Mouse (Mus musculus): ENCODE data around the gene Gm3424. TPM values are rescaled to one million over a fixed set of nuclear protein-coding genes. Genes with fewer than 3 reads are reported as not detected.
"Not testable (repeated sequence)": the region's sequence is repeated elsewhere in the genome, so short reads cannot be mapped to it uniquely, and the experiment has no call there.

The Gm3424 gene
- not detected in 2 replicates for polyA plus RNA-seq (2016; fragmentation: Nextera tagmentation; extraction: Ambion mirVana)

DNA sequence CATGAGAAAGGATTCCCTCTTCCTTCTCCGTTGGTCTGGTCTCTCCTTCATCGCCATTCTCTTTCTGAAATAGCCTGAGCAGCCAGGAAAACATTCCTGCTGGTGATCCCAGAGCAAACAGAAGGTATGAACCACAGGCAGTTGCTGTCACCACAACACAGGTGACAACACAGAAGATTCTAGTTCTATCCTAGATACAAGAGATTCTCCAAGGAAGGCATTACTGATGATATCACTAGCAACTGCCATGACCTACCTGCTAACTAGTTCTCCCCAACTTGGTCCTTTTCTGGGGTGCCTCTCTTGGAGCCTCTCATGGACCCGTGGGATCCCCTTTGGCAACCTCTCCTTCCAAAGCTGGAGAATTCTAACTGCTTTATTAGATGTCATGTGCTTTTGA is at the start of gene Gm3424:
Gm3424 (minus strand) TSS at position 101 of the 400 bp plus-strand sequence.
- not testable (repeated sequence) for H3K4me3 ChIP-seq; H3K27ac ChIP-seq; H3K27me3 ChIP-seq (ENCODE audit: low read depth, poor library complexity, severe bottlenecking); H3K4me1 ChIP-seq; H3K9me3 ChIP-seq (replicated peaks); H3K36me3 ChIP-seq; DNase-seq (ENCODE audit: low spot score)
- no CpG with 5 or more reads among the region's 3 CpGs for WGBS

DNA sequence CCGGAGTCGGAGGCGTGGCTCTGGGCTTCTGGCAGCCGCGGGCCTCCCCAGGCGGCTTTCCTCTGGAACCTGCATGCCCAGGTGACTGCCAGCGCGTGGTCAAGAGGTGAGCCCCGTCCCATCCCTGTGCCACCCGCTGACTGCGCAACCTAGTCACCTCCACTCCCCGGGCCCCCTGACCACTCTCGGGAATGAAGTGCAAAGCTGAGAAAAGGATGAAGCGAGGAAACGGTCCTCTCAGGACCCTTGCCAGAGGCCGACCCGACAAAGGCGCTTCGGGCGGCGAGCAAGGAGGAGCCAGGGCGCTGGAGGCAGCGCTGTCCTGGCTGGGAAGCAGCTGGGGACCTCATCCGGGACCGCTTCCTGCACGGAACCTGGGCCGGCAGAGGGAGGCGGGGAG is 49.7 kb upstream of the Gm3424 start:
- peak; percentile 36 for DNase-seq (ENCODE audit: low spot score)
- under 1% methylated on average over 21 of the region's 28 CpGs for WGBS
- H3K27ac ChIP-seq = not testable (repeated sequence)

DNA sequence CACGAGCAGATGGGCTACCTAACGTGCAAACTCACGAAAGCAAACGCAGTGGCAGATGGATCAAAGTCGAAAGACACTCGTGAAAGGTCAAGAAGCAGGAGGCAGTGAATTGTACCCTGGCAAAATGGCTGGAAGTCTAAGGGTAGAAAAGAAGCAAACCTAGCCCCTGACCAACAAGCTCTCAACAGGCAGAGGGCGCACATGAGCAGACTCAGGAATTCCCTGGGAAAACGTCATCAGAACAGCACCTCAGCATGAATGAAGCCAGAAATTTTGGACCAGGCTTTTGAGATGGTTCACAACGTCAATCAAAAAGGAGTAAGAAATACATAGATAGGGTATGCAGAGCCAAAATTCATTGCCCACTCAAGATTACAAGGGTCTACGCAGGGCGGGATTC is 49.0 kb upstream of the Gm3424 start:
- 13% methylated on average over 7 of the region's 11 CpGs for WGBS
- peaks cover 11% of the 10 kb centered on the region; the same call in 1 of the 2 replicates for H3K27me3 ChIP-seq (ENCODE audit: low read depth, poor library complexity, severe bottlenecking)
- not testable (repeated sequence) for H3K4me1 ChIP-seq; H3K27ac ChIP-seq; H3K4me3 ChIP-seq; H3K9me3 ChIP-seq (replicated peaks); H3K36me3 ChIP-seq
- peak; percentile 53 for DNase-seq (ENCODE audit: low spot score)

More for the DNA sequence above, 49.7 kb upstream of the Gm3424 start:
- Histone ChIP-seq H3K27me3 (ENCODE audit: low read depth, poor library complexity, severe bottlenecking) (peaks cover 11% of the 10 kb centered on the region; the same call in 1 of the 2 replicates), H3K4me3 (peak overlapping the region; percentile 47)
- not testable (repeated sequence) for H3K9me3 ChIP-seq (replicated peaks); H3K4me1 ChIP-seq; H3K36me3 ChIP-seq

DNA sequence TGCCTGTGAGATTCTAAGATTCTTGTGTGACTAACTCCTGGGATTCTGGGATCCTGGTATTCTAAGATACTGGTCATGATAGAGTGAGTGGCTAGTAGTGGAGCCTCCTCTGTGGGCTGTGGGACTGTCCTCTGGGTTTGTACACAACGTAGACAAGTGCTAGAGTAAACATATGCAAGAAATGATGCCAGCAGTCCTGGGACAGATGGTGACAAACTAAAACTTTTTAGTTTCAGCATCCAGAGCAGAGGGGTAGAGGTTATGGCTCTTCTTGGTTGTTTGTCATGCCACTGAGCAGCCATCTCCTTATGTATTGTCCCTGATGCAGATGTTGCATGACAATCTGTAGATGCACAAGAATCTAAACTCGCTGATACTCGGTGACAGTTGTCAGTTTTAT is 25.8 kb upstream of the Gm3424 start:
- not testable (repeated sequence) for H3K36me3 ChIP-seq; DNase-seq (ENCODE audit: low spot score); H3K27ac ChIP-seq; H3K27me3 ChIP-seq (ENCODE audit: low read depth, poor library complexity, severe bottlenecking); H3K4me3 ChIP-seq; H3K9me3 ChIP-seq (replicated peaks); H3K4me1 ChIP-seq
- WGBS = 87% methylated on average over 3 of the region's 3 CpGs

DNA sequence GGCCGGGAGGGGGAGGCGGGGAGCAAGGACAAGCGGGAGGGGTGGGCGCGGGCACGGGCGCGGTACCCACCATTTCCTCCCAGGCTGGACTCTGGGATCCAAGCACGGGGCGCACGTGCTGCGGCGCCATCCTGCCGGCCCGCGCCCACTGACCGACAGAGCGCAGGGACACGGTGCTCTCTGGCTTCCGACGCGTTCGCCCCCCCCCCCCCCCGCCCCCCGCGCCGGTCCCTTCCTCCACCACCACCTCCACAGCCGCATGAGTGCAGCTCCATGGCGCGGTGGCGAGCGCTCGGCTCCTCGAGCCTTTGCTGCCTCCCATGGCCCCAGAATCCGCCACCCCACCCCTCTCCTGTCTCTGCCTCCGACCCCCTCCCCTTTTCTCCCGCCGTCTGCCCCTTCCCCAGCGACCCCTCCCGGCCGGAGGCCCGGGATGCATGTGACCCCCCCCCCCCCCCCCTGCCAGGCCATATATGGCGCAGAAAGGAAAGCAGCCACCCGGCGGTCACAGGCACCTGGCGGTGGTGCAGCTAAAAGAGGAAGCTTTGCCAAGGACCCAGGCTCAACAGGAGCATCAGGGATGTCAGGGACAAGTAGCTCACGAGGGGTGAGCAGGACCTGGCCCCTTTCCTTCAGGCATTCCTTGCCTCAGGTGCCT is 17.3 kb downstream of the Gm3424 start:
- H3K27me3 ChIP-seq (ENCODE audit: low read depth, poor library complexity, severe bottlenecking); H3K36me3 ChIP-seq; DNase-seq (ENCODE audit: low spot score); H3K4me3 ChIP-seq; H3K9me3 ChIP-seq (replicated peaks); H3K27ac ChIP-seq; H3K4me1 ChIP-seq: not testable (repeated sequence)
- WGBS = no CpG with 5 or more reads among the region's 47 CpGs

DNA sequence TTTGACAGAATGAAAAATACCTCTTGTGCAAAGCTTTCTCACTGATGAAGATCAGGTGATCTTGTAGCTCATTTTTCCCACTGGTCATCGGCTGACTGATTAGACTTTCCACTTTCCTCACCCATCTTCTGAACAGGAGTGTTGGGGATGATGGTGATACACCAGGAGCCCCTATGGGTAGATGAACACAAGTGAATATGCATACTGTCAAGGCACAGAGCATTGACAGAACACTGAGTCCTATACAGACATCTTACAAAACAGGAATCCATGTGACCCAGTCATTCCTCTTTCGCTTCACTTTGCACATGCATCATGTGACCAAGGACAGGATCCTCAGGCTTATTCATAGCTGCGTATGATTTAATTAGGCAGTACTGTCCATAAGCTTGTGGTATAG is 22.2 kb downstream of the Gm3424 start, which contains the start of gene Gm3383:
Gm3383 (minus strand) TSS at position 101 of the 400 bp plus-strand sequence.
- not testable (repeated sequence) for H3K27me3 ChIP-seq (ENCODE audit: low read depth, poor library complexity, severe bottlenecking); H3K4me3 ChIP-seq; H3K4me1 ChIP-seq; H3K27ac ChIP-seq; H3K9me3 ChIP-seq (replicated peaks); H3K36me3 ChIP-seq; DNase-seq (ENCODE audit: low spot score)
- no CpG with 5 or more reads among the region's 3 CpGs for WGBS

Other genes starting within 250 kb of the Gm3424 start
- gene Gm8265, start 197.3 kb downstream of the Gm3424 start, polyA plus RNA-seq (2016; fragmentation: Nextera tagmentation; extraction: Ambion mirVana) = not detected in 2 replicates
- gene Gm9603, start 142.9 kb downstream of the Gm3424 start, polyA plus RNA-seq (2016; fragmentation: Nextera tagmentation; extraction: Ambion mirVana) = not detected in 2 replicates
- gene Gm3373, start 88.8 kb downstream of the Gm3424 start, polyA plus RNA-seq (2016; fragmentation: Nextera tagmentation; extraction: Ambion mirVana) = 0.41 TPM in 1 of 2 replicates, not detected in the other
- gene Gm3383, start 22.3 kb downstream of the Gm3424 start, polyA plus RNA-seq (2016; fragmentation: Nextera tagmentation; extraction: Ambion mirVana) = 0.63 and 0.85 TPM in 2 replicates
- gene Gm8237, start 50.1 kb upstream of the Gm3424 start, polyA plus RNA-seq (2016; fragmentation: Nextera tagmentation; extraction: Ambion mirVana) = 0.06 and 0.10 TPM in 2 replicates
- gene Gm3248, start 131.4 kb upstream of the Gm3424 start, polyA plus RNA-seq (2016; fragmentation: Nextera tagmentation; extraction: Ambion mirVana) = 0.20 and 0.46 TPM in 2 replicates
- not detected in 2 replicates for gene Gm3453, start 148.8 kb upstream of the Gm3424 start, polyA plus RNA-seq (2016; fragmentation: Nextera tagmentation; extraction: Ambion mirVana)
- gene Gm6337, start 227.9 kb upstream of the Gm3424 start, polyA plus RNA-seq (2016; fragmentation: Nextera tagmentation; extraction: Ambion mirVana) = not detected in 2 replicates